8 mouse cellular contexts compared by ENCODE assay signal in genomic region chr16:28928815-28929685, GRCm38 (mm10). TPM values are rescaled to one million over a fixed set of nuclear protein-coding genes. Genes with fewer than 3 reads are reported as not detected.
DNase-seq lines count a peak whose midpoint lies in the region; ATAC-seq lines count a peak whose summit lies in the region.

Mb21d2 (minus strand) TSS chr16:28929673.

- H3K4me1 ChIP-seq in liver, embryonic 15.5 days (replicated peaks) = no peaks in the 10 kb centered on the region
- peaks cover 36% of the 10 kb centered on the region for H3K4me1 ChIP-seq in neural tube, embryonic 15.5 days

- peak within 1 kb of the TSS; percentile 59 for H3K4me2 ChIP-seq in liver, embryonic 15.5 days
- H3K4me2 ChIP-seq in neural tube, embryonic 15.5 days = peak within 1 kb of the TSS; percentile 78

- peaks cover 43% of the 10 kb centered on the region for H3K27me3 ChIP-seq in liver, embryonic 15.5 days
- 0 out of 2 replicates have a peak, but pooled peaks cover 3% of the 10 kb centered on the region for H3K27me3 ChIP-seq in neural tube, embryonic 15.5 days (replicated peaks)

- intact Hi-C loops in heart, postnatal 36 days (cut with DNase I) = loop anchor here (2.0 to 5.0 kb wide), 2 partner anchors 47 to 88 kb away; no protein-coding TSS in a partner anchor

- peak within 1 kb of the TSS; percentile 58 for H3K4me3 ChIP-seq in liver, embryonic 15.5 days (replicated peaks)
- peak within 1 kb of the TSS; percentile 90 for H3K4me3 ChIP-seq in neural tube, embryonic 15.5 days (replicated peaks)

- peak; percentile 47 for ATAC-seq in frontal cortex, adult (ENCODE audit: low TSS enrichment)
- peak; percentile 31; the same call in 1 of the 2 replicates for ATAC-seq in liver, embryonic 15.5 days (ENCODE audit: insufficient read depth)
- ATAC-seq in neural tube, embryonic 15.5 days (ENCODE audit: low FRiP score) = peak; percentile 46

- peak; percentile 74 for DNase-seq in Muller cell, postnatal 12 days (ENCODE audit: inconsistent ontology term)
- DNase-seq in cerebellum, adult 8-10 months = peak; percentile 57
- DNase-seq in heart, postnatal 36 days = peak; percentile 52 to 66
- DNase-seq in layer of hippocampus, adult 18-20 months (ENCODE audit: low spot score in 2 of 2) = peak; percentile 51 to 64
- no peak for DNase-seq in natural killer cell, adult 2 months (ENCODE audit: low spot score in 2 of 2)

- H3K36me3 ChIP-seq in liver, embryonic 15.5 days (replicated peaks) = no peaks in the 10 kb centered on the region
- H3K36me3 ChIP-seq in neural tube, embryonic 15.5 days = no peaks in the 10 kb centered on the region

- WGBS in liver, embryonic 15.5 days (ENCODE audit: insufficient replicate concordance) = under 1% methylated on average over 73 of the region's 73 CpGs
- WGBS in neural tube, embryonic 15.5 days = under 1% methylated on average over 66 of the region's 73 CpGs

- no peaks in the 10 kb centered on the region for H3K9me3 ChIP-seq in liver, embryonic 15.5 days (replicated peaks)
- no peaks in the 10 kb centered on the region for H3K9me3 ChIP-seq in neural tube, embryonic 15.5 days (replicated peaks)

- H3K9ac ChIP-seq in liver, embryonic 15.5 days = peak within 1 kb of the TSS; percentile 27
- H3K9ac ChIP-seq in neural tube, embryonic 15.5 days (replicated peaks) = peak within 1 kb of the TSS; percentile 87

- H3K27ac ChIP-seq in liver, embryonic 15.5 days (replicated peaks) = peak within 1 kb of the TSS; percentile 59
- peak within 1 kb of the TSS; percentile 89 for H3K27ac ChIP-seq in neural tube, embryonic 15.5 days (replicated peaks)

RNA-seq across cellular contexts. Expression of gene Mb21d2, which starts in this region (rescaled TPM):
- 10 to 100 TPM in 1 of 2 experiments, 1 to 10 TPM in 1; 7.5 to 10.3 TPM for total RNA-seq in heart, postnatal 36 days (2021)
- total RNA-seq in layer of hippocampus, adult 18-20 months (2021) = 10 to 100 TPM; 21.4 to 21.8 TPM
- 1.3 and 1.5 TPM in 2 replicates for polyA plus RNA-seq in liver, embryonic 15.5 days (2015; fragmentation: Nextera tagmentation; extraction: Ambion mirVana)
- polyA plus RNA-seq in neural tube, embryonic 15.5 days (2015; fragmentation: Nextera tagmentation; extraction: Ambion mirVana) = 17.5 and 21.4 TPM in 2 replicates

Comparison
In these comparisons a context has a peak if more than half of its experiments do, and no peak if none do; other contexts are left out.
1. DNase-seq: peak in Muller cell, postnatal 12 days (single experiment), cerebellum, adult 8-10 months (single experiment), heart, postnatal 36 days (2 of 2) and layer of hippocampus, adult 18-20 months (2 of 2); none in natural killer cell, adult 2 months (0 of 2).
2. Peak in every context shown above with its lines, with median percentiles within 50 percentile points of each other: ATAC-seq.